In genomic region chr3:155723011-155723510, GRCm38 (mm10) we compare ENCODE assay signal across 17 mouse cellular contexts.
"Had no signal": no experiment of that assay in that cellular context is flagged by ENCODE, and none has a peak within 500 bp of the region (broad histone marks: within the 10 kb centered on the region; RNA-seq: fewer than 3 reads in every experiment).

No protein-coding gene starts in this region.

- DNase-seq: liver, embryonic 13.5 days; liver, postnatal 0 days; lung, adult 2 months; lung, postnatal 14 days; lung, postnatal 36 days; right cerebral cortex, postnatal 14 days; thymus, adult 18-20 months; thymus, postnatal 14 days; thymus, postnatal 36 days had no signal

- H3K27ac ChIP-seq: liver, embryonic 13.5 days; liver, embryonic 15.5 days; lung, embryonic 15.5 days; macrophage; midbrain, embryonic 13.5 days; midbrain, embryonic 15.5 days; neural tube, embryonic 12.5 days; stomach, embryonic 15.5 days had no signal

- H3K4me3 ChIP-seq: liver, embryonic 13.5 days; liver, embryonic 15.5 days; lung, embryonic 15.5 days; megakaryocyte, embryonic 14.5 days; midbrain, embryonic 13.5 days; midbrain, embryonic 15.5 days; neural tube, embryonic 12.5 days; stomach, embryonic 15.5 days had no signal

- H3K4me1 ChIP-seq: liver, embryonic 13.5 days; liver, embryonic 15.5 days; lung, embryonic 15.5 days; megakaryocyte, embryonic 14.5 days; midbrain, embryonic 13.5 days; midbrain, embryonic 15.5 days; neural tube, embryonic 12.5 days; stomach, embryonic 15.5 days had no signal
